Mouse (Mus musculus) liver, embryonic 12.5 days (tissue): ENCODE results near the gene Itga8. TPM values are rescaled to one million over a fixed set of nuclear protein-coding genes. Genes with fewer than 3 reads are reported as not detected.

Experiments
- polyA plus RNA-seq: library from polyadenylated mRNA; unstranded; fragments of >200 nt; fragmentation: Nextera tagmentation; extraction: Ambion mirVana; gene quantifications from 2 replicates; pipeline ENCODE4 v1.2.1, GENCODE M21; 2016

The Itga8 gene
- polyA plus RNA-seq, 1 experiment from 2014 or later, result 3.9 TPM

Other genes with a start within 250 kb of the Itga8 start
- gene Mindy3, start 117.5 kb upstream of the Itga8 start, polyA plus RNA-seq, result 25.8 and 27.0 TPM in 2 replicates